Mouse (Mus musculus): Measurements from ENCODE around the gene Myo19.

Myo19 gene

GRCm38 (mm10) chr11:84886236-84886635 is 6.3 kb downstream of the Myo19 start:
- no peak for DNase-seq (ENCODE audit: low spot score in 2 of 2)

GRCm38 (mm10) chr11:84886767-84887511 is 7.0 kb downstream of the Myo19 start:
- no peak for DNase-seq (ENCODE audit: low spot score in 2 of 2)

- no peak for DNase-seq (ENCODE audit: low spot score in 2 of 2)
These were observed 8.1 kb downstream of the Myo19 start for GRCm38 (mm10) chr11:84888025-84888424.

DNA sequence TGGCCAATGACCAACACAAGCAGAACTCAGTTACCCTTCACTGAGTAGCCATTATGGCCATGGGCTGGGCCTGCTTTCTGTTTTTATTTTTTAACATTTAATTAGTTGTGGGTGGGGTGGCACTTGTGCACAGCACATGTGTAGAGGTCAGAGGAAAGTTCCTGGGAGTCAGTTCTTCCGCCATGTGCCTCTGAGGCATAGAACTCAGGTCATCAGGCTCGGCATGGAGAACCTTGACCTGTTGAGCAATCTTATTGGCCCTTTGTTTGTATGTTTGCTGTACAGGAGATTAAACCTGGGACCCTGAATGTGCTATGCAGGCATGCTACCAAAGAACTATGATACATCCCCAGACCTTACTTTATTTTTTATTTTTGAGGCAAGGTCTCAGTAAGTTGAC is 9.5 kb downstream of the Myo19 start:
- DNase-seq (ENCODE audit: low spot score in 2 of 2): no peak

DNA sequence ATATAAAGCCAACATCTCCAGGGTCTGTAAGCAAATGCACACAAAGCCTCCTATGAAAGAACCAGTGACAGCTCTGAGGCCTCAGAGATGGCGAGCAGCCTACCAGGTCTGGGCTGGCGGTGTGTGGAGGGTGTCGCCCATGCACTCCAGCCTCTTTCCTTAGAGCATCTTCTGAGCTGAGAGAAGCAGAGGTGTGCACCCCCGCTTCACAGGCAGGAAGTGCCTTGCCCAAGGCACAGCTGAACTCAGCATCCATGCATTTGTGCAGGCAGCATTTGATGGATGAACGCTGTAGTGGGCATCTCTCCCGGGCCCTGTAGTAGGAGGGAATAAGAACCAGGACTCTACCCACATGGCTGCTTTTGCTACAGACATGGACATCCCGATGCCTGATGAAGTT is 11.8 kb downstream of the Myo19 start:
- peak in 1 of 2 experiments; percentile 52 for DNase-seq (ENCODE audit: low spot score in 2 of 2)

- no peak for DNase-seq (ENCODE audit: low spot score in 2 of 2)
These were observed 13.2 kb downstream of the Myo19 start for GRCm38 (mm10) chr11:84893113-84893512.

- no peak for DNase-seq (ENCODE audit: low spot score in 2 of 2)
These were observed 24.7 kb downstream of the Myo19 start for GRCm38 (mm10) chr11:84904597-84905144.

GRCm38 (mm10) chr11:84907081-84907480 is 27.1 kb downstream of the Myo19 start:
- DNase-seq (ENCODE audit: low spot score in 2 of 2): no peak

DNA sequence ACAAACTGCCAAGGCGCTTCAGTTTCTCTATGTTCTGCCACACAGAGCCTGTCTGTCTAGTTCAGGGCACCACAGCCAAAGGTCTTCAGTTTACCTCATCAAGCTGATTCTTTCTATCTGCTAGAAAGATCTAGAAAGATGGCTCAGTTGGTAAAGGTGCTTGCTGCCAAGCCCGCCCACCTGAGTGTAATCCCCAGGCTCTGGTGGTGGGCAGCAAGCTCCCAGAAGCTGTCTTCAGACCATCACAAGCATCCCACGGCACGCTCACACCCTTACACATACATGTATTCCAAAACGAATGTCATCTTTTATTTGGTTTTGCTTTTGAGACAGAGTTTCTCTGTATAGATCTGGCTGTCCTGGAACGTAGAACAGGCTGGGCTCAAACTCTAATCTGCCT is 28.5 kb downstream of the Myo19 start:
- DNase-seq (ENCODE audit: low spot score in 2 of 2): no peak

- no peak for DNase-seq (ENCODE audit: low spot score in 2 of 2)
These were observed 30.5 kb downstream of the Myo19 start for GRCm38 (mm10) chr11:84910411-84910810.

GRCm38 (mm10) chr11:84914673-84915072 is 34.7 kb downstream of the Myo19 start:
- no peak for DNase-seq (ENCODE audit: low spot score in 2 of 2)

DNA sequence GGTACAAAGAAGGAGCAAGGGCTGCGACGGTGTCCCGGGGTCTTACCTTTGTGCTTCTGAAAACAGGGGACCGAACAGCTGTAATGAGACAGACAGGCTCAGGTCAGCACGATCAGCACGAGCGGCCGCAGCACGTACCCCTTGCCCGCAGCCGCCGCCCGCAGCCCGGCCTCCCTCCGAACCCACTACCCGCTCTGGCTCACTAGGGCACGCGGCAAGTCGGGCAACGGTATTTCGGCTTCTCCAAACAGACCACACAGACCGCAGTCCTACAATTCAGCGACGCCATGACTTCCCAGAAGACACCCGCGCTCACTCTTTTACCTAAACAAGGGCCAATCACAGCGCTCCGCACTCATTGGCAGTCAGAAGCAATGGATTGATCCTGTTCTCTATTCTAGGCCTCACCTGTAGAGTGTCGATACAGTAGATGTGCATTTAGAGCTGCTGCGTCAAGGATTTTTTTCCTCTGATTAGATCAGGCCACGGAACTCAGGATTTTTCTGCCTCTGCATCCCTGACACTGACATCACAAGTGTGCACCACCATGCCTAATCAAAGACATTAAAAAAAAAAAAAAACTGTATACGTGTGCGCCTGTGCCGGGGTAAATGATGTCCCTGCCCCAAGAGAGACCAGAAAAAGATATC is 36.2 kb downstream of the Myo19 start, which contains the start of gene Znhit3:
Gene Znhit3 (minus strand): TSS at position 314 of the 650 bp plus-strand sequence.
- DNase-seq (ENCODE audit: low spot score in 2 of 2): peak; percentile 69

DNA sequence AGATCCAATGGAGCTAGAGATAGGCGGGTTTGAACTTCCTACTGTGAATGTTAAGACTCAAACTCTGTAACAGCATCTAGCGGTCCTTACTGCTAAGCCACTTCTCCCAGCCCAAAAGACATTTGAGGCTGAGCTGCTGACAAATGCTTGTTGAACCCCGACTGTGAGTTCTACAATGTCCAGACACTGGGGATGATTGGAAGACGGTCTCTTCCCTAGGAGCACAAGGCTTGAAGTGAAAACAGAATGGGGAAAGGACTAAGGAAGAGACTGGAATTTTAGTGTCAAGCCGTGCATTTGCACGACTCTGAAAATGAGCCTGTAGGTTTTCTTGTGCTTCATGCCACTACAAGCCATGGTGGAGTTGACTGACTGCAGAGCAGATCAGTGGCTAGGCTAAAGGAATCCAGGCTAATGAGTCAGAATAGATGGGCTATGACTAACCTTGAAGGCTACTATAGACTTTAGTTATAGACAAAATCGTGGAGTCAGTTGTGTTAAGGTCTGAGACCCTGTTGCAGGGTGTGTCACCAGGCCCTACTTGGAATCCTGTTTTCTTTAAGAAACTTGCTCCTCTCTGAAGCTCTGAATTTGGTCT is 36.9 kb downstream of the Myo19 start:
- no peak for DNase-seq (ENCODE audit: low spot score in 2 of 2)

DNA sequence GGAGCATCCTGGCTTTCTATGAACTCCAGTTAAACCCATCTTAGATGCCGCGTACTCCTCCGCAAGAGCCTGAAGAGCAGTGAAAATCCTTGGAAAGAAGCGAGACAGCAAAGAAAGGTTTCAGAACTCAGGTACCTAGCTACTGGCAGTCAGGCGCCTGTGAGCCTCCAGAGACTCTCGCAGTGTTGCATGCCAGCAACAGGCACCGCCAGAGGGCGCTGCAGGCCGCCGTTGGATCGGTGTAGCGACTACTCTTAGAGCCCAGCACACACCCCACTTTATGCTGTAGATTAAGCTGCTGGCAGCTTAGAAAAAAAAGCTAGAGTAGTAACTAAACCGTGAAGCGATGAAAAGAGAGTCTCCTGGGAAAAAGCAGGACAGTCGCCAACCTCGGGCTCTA is 38.5 kb downstream of the Myo19 start:
- DNase-seq (ENCODE audit: low spot score in 2 of 2): peak; percentile 57 to 86

- DNase-seq (ENCODE audit: low spot score in 2 of 2): no peak
These were observed 39.3 kb downstream of the Myo19 start for GRCm38 (mm10) chr11:84919276-84919675.

DNA sequence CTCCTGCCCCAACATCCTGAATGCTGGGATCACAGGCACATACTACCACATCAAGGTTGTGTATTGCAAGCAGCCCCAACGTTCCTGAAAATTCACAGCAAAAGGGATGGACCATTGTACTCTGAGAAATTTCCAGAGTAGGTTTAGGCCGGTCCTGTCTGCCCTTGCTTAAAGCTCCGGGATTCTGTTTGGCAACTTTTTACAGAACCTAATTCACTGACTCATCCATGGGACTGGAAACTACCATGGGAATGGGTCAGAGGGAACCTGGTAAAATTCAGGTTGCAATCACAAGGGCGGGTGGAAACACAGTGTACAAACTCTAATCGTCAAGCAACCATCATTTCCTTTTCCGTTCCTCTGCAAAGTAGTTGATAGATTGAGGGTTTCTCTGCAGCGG is 40.0 kb downstream of the Myo19 start:
- no peak for DNase-seq (ENCODE audit: low spot score in 2 of 2)

DNA sequence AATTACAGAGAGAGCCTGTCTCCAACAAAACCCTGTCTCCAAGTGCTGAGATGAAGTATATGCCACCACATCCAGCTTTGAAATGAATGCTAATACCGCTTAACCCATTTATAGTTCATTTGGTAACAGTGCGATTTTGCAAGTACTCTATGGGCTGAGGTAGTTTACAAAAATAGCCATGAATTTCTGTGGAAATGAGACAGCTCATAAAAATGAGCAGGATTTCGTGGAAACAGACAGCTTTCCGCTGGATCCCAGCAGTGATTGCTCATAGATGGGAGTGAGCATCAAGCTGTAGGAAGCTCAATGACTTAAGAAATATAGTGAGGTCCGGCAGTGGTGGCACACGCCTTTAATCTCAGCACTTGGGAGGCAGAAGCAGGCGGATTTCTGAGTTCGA is 41.0 kb downstream of the Myo19 start:
- DNase-seq (ENCODE audit: low spot score in 2 of 2): no peak

DNA sequence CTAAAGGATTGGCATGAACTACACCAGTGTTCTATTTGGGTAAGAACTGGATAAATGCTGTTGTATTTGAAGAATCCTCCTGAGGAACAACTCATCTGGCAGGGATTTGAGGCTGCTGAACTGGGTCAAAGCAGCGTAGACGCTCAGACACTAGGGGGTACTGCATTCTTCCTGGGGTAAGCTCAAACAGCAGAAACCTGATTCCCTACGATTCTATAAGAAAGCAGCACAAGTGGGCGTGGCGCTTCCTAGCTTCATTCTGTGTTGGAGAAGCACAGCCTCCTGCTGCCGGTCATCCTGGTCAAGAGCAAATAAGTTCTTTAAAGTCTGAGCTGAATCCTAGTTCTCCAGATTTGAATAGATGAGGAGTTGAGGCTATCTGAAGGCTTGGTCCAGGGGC is 52.3 kb downstream of the Myo19 start:
- DNase-seq (ENCODE audit: low spot score in 2 of 2): no peak

DNA sequence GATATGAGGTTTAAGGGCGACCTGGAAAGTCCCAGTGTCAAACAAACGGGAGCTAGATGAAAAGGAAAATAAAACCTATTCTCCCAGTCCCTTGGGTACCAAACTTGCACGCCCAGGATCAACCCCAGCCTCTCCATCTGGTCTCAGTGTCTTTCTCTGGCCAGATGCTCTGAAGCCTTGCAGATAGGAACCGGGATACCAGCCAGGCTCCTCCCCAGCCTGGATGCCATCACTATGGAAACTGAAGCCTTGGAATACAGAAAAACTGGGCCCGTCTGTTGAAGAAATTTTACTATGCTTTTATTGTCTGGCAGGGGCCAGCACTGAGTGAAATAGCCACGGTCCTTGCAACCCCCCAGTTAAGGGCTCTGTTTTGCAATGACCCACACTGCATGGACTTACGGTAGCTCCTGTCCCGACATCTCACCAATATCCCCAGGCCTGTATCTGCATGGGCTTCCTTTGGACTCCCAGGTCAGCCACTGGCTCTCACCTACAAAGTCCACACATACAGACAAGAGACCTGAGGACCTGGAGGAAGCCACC is 59.6 kb downstream of the Myo19 start:
- DNase-seq (ENCODE audit: low spot score in 2 of 2): no peak

DNA sequence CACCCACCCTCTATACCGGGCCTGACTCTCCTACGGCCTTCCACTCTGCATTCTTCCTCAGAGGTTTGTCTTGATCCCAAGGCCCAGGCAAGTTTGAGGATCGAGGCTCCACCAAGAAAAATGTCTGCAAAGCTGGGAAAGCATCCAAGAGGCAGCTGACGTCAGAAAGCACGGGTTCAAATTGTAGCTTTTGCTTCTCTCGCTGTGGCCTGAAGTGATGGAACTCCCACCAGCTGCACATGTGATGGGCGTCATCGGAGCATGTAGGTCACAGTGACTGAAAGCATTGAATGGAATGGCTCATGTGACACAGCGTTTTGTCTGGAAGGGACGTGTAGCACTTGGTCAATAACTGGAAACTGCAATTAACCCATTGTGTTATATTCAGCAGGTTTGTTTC is 60.2 kb downstream of the Myo19 start:
- no peak for DNase-seq (ENCODE audit: low spot score in 2 of 2)

GRCm38 (mm10) chr11:84943948-84944347 is 64.0 kb downstream of the Myo19 start:
- DNase-seq (ENCODE audit: low spot score in 2 of 2): peak; percentile 59 to 81

GRCm38 (mm10) chr11:84944639-84945435 is 64.9 kb downstream of the Myo19 start:
- no peak for DNase-seq (ENCODE audit: low spot score in 2 of 2)
